Mouse (Mus musculus) cerebellum, adult 2 months (tissue): Measurements from ENCODE around the gene Tnni2. TPM values are rescaled to one million over a fixed set of nuclear protein-coding genes. Genes with fewer than 3 reads are reported as not detected.

Source experiments
- DNase-seq, 2 experiments: peaks; one replicate each; pipeline ENCODE4 v3.0.0; 2021
- H3K27ac ChIP-seq: fragments of 200-500 bp; 2 replicates; pipeline ENCODE4 v1.5.1; 2012; ENCODE audit warnings: low read length, control low read depth, inconsistent platforms; ENCODE audit not compliant: insufficient read depth
- H3K27me3 ChIP-seq: fragments of 200-500 bp; 2 replicates; pipeline ENCODE4 v1.6.1; 2012; ENCODE audit warnings: inconsistent platforms, mild to moderate bottlenecking, low read length, moderate library complexity; ENCODE audit not compliant: control insufficient read depth, insufficient read depth
- H3K4me1 ChIP-seq: fragments of 200-500 bp; 2 replicates; pipeline ENCODE4 v1.6.1; 2011; ENCODE audit warnings: low read length; ENCODE audit not compliant: control insufficient read depth, insufficient read depth
- H3K4me3 ChIP-seq: fragments of 200-500 bp; replicated peaks from 2 replicates; pipeline ENCODE3; 2011; ENCODE audit warnings: mild to moderate bottlenecking, low read depth, low read length, control low read depth; ENCODE audit not compliant: insufficient read depth
- CTCF ChIP-seq: fragments of 200-500 bp; IDR thresholded peaks from 2 replicates; pipeline ENCODE4 v1.5.1; 2011; ENCODE audit warnings: low read depth, mild to moderate bottlenecking, control low read depth, low read length, moderate library complexity, borderline replicate concordance; ENCODE audit not compliant: insufficient read depth
- POLR2A ChIP-seq: fragments of 200-500 bp; IDR thresholded peaks from 2 replicates; pipeline ENCODE4 v1.6.1; 2011; ENCODE audit warnings: low read length, control low read depth, borderline replicate concordance; ENCODE audit not compliant: insufficient read depth
- WGBS: fragments of 180-500 bp; shearing (Covaris S2); methylation state at CpG from one replicate; pipeline ENCODE4 v1.1.7; 2018; 5-methylcytosine and 5-hydroxymethylcytosine counted together
- polyA plus RNA-seq: library from polyadenylated mRNA; depleted of rRNA; stranded (reverse); fragments of >200 nt; gene quantifications from 2 replicates; pipeline ENCODE4 v1.2.3, GENCODE M21; 2012

The Tnni2 gene
- polyA plus RNA-seq, 1 experiment, result 0.52 TPM

GRCm38 (mm10) chr7:142416225-142416624 lies 25.4 kb upstream of the Tnni2 start:
- no peaks in the 10 kb centered on the region for H3K4me1 ChIP-seq
- no peak overlapping the region for H3K4me3 ChIP-seq
- DNase-seq, result no peak
- WGBS, result 73% methylated on average over 3 of the region's 3 CpGs
- H3K27me3 ChIP-seq, result no peaks in the 10 kb centered on the region; the same call in 1 of the 2 replicates
- no peak overlapping the region for H3K27ac ChIP-seq
- TF ChIP-seq POLR2A, result no peak
- TF ChIP-seq CTCF, result no peak

- WGBS, result 99% methylated on average over 2 of the region's 2 CpGs
- no peak overlapping the region for H3K4me3 ChIP-seq
- DNase-seq, result no peak
- no peaks in the 10 kb centered on the region for H3K4me1 ChIP-seq
- TF ChIP-seq CTCF, result no peak
- TF ChIP-seq POLR2A, result no peak
- H3K27me3 ChIP-seq, result no peaks in the 10 kb centered on the region; the same call in 1 of the 2 replicates
- no peak overlapping the region for H3K27ac ChIP-seq
These were observed 23.6 kb upstream of the Tnni2 start for GRCm38 (mm10) chr7:142418027-142418426.

- Histone ChIP-seq H3K27ac (no peak overlapping the region), H3K4me1 (no peaks in the 10 kb centered on the region), H3K4me3 (no peak overlapping the region), H3K27me3 (no peaks in the 10 kb centered on the region; the same call in 1 of the 2 replicates)
- no peak for DNase-seq
- TF ChIP-seq POLR2A, result no peak
- no peak for TF ChIP-seq CTCF
- WGBS, result 90% methylated on average over 8 of the region's 8 CpGs
These were observed 22.9 kb upstream of the Tnni2 start for GRCm38 (mm10) chr7:142418679-142419078.

GRCm38 (mm10) chr7:142419887-142420286 lies 21.7 kb upstream of the Tnni2 start:
- TF ChIP-seq CTCF, result no peak
- no peak for TF ChIP-seq POLR2A
- Histone ChIP-seq H3K27me3 (no peaks in the 10 kb centered on the region; the same call in 1 of the 2 replicates), H3K4me1 (no peaks in the 10 kb centered on the region), H3K27ac (no peak overlapping the region), H3K4me3 (no peak overlapping the region)
- WGBS, result 84% methylated on average over 5 of the region's 5 CpGs
- no peak for DNase-seq

- H3K4me1 ChIP-seq, result no peaks in the 10 kb centered on the region
- no peak for DNase-seq
- H3K27me3 ChIP-seq, result no peaks in the 10 kb centered on the region; the same call in 1 of the 2 replicates
- H3K4me3 ChIP-seq, result no peak overlapping the region
- TF ChIP-seq POLR2A, result no peak
- no peak for TF ChIP-seq CTCF
- 68% methylated on average over 2 of the region's 2 CpGs for WGBS
- no peak overlapping the region for H3K27ac ChIP-seq
These were observed 19.8 kb upstream of the Tnni2 start for GRCm38 (mm10) chr7:142421826-142422225.

- Histone ChIP-seq H3K27ac (no peak overlapping the region), H3K4me1 (no peaks in the 10 kb centered on the region), H3K4me3 (no peak overlapping the region), H3K27me3 (no peaks in the 10 kb centered on the region)
- DNase-seq, result peak; percentile 55 to 64
- WGBS, result 26% methylated on average over 11 of the region's 11 CpGs
- TF ChIP-seq CTCF (peak; percentile 78), POLR2A (no peak)
These were observed 15.9 kb upstream of the Tnni2 start for GRCm38 (mm10) chr7:142425641-142426213.

GRCm38 (mm10) chr7:142428213-142428612 lies 13.4 kb upstream of the Tnni2 start:
- no peaks in the 10 kb centered on the region for H3K27me3 ChIP-seq
- no peak overlapping the region for H3K4me3 ChIP-seq
- peaks cover under 1% of the 10 kb centered on the region; the same call in 1 of the 2 replicates for H3K4me1 ChIP-seq
- TF ChIP-seq POLR2A, result no peak
- TF ChIP-seq CTCF, result peak; percentile 36; the same call in 1 of the 2 replicates
- H3K27ac ChIP-seq, result no peak overlapping the region
- WGBS, result 52% methylated on average over 7 of the region's 7 CpGs
- peak in 1 of 2 experiments; percentile 21 for DNase-seq

- no peaks in the 10 kb centered on the region for H3K27me3 ChIP-seq
- H3K4me3 ChIP-seq, result no peak overlapping the region
- H3K4me1 ChIP-seq, result peaks cover 5% of the 10 kb centered on the region; the same call in 1 of the 2 replicates
- no peak for DNase-seq
- H3K27ac ChIP-seq, result no peak overlapping the region
- 31% methylated on average over 12 of the region's 12 CpGs for WGBS
- TF ChIP-seq CTCF (no peak), POLR2A (no peak)
These were observed 11.4 kb upstream of the Tnni2 start for GRCm38 (mm10) chr7:142430160-142430678.
